Mouse (Mus musculus) inflammation-experienced regulatory T-cells, adult 16 weeks (primary cell): ENCODE results near the gene Wdr27. TPM values are rescaled to one million over a fixed set of nuclear protein-coding genes. Genes with fewer than 3 reads are reported as not detected.

Experiments
- polyA plus RNA-seq: library from polyadenylated mRNA; unstranded; fragments of 100-300 nt; shearing (Covaris generic); gene quantifications from one replicate; pipeline ENCODE4 v1.2.1, GENCODE M21; 2017

The Wdr27 gene
- polyA plus RNA-seq: 0.35 TPM

DNA sequence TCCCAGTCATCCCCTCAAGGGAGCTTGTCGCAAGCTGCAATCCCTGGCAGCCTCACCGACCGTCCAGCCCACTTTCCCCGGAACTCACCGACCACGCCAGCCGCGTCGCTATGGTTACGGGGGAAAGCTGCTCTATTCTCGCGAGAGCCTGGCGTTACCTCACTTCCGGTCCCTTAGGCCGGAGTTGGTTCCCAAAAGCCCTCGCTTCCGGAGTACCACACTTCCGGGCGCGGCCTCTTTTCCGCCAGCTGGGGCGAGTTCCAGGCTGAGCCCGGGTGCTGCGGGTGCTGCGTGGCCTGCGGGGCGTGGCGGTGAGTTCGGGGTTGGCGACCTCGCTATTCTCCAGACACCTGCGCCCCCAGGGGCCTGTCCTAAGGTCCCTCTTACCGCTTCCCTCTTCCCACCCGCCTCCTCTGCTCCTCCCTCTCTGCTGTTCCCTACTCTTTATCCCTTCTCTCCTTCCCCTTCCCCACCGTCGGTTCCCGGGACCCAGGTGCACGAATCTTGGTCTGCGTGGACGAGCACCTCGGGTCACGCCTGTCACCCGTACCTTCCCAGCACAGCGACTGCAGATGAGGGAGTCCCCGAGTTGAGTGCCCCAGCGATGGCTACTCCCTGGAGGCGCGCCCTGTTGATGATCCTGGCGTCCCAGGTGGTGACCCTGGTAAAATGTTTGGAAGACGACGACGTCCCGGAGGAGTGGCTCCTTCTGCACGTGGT lies at the start of gene Wdr27, which contains the start of gene 1600012H06Rik:
Gene Wdr27 (minus strand): TSS at position 150 of the 720 bp plus-strand sequence.
Gene 1600012H06Rik (plus strand): TSS at position 176 of the 720 bp plus-strand sequence.

DNA sequence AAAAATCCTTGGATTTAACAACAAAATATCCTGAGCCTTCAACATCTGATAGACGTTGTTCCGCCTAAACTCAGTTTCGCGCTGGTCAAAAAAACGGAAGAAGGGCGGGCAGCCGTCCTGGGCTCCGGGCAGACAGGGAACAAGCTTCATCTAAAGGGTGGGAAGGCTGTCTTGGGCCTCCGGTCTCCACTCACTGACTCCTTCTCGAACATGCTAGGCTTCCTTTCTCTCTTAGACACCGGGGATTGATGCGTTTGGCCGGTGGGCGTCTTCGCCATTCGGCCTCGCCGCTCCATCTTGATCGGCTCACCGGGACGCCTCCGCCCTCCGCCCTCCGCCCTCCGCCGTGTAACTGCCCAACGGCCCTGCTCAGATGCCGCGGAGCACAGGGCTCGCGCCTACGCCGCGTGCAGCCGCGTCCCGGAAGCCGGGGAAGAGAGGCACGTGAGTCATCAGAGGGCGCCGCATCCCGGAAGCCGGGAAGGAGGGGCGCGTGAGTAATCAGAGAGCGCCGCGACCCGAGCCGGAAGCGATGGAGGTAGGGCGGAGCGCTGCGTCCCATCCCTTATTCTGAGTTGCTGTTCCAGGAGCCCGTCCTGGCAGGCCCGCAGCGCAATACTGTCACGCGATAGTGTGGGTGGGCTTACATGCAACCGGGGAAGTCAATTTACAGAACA lies 35.5 kb upstream of the Wdr27 start, which contains the start of the genes 9030025P20Rik and Gm3417:
Gene 9030025P20Rik (plus strand): TSS at position 107 of the 677 bp plus-strand sequence.
Gene Gm3417 (minus strand): TSS at position 429 of the 677 bp plus-strand sequence.

DNA sequence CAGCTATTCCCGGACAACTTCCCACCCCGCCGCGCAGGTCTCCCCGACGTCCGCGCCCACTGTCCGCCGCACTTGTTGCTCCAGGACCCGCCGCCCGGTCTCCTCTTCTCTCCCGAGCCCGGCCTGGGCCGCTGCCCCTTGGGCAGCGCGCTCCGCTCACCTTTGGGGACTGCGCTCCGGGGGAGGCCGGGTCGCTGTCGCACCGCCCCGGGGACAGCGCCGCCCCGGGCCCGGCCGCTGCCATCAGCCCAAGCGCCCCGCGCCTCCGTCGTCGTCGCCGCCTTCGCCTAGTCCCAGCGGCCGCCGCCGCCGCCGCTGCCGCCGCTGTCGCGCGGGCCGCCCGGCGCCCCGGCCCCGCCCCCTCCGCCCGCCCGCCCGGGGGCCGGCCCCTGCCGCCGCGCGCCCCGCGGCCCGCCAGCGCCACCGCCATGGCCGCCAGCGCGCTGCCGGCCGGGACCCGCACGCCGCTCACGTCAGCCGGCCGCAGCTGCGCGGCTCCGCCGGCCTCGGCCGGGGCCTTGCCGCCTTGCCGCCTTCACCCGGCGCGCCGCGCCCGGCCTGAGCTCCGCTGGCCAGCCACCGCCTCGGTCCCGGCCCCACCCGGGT lies 18.1 kb upstream of the Wdr27 start, which contains the start of gene Phf10:
Gene Phf10 (minus strand): TSS at position 323 of the 606 bp plus-strand sequence.

Other genes starting within 250 kb of the Wdr27 start
- not detected for gene Thbs2, start 248.9 kb downstream of the Wdr27 start, polyA plus RNA-seq
- gene 1600012H06Rik, start within 50 bp of the Wdr27 start, polyA plus RNA-seq: 37.0 TPM
- 5.3 TPM for gene Phf10, start 18.1 kb upstream of the Wdr27 start, polyA plus RNA-seq
- 16.6 TPM for gene 9030025P20Rik, start 35.3 kb upstream of the Wdr27 start, polyA plus RNA-seq
- gene Gm3417, start 35.6 kb upstream of the Wdr27 start, polyA plus RNA-seq: not detected
- 10.9 TPM for gene Gm3435, start 67.0 kb upstream of the Wdr27 start, polyA plus RNA-seq
- gene Ermard, start 98.0 kb upstream of the Wdr27 start, polyA plus RNA-seq: 161 TPM
- gene Tcte3, start 98.3 kb upstream of the Wdr27 start, polyA plus RNA-seq: 1.6 TPM
- gene Gm3448, start 98.4 kb upstream of the Wdr27 start, polyA plus RNA-seq: 3.3 TPM